Mouse (Mus musculus): ENCODE results near the gene Micu2. TPM values are rescaled to one million over a fixed set of nuclear protein-coding genes. Genes with fewer than 3 reads are reported as not detected.
"Not testable (repeated sequence)": the region's sequence is repeated elsewhere in the genome, so short reads cannot be mapped to it uniquely, and the experiment has no call there.

The Micu2 gene
- polyA plus RNA-seq, 1 experiment from 2014 or later = 92.1 TPM

DNA sequence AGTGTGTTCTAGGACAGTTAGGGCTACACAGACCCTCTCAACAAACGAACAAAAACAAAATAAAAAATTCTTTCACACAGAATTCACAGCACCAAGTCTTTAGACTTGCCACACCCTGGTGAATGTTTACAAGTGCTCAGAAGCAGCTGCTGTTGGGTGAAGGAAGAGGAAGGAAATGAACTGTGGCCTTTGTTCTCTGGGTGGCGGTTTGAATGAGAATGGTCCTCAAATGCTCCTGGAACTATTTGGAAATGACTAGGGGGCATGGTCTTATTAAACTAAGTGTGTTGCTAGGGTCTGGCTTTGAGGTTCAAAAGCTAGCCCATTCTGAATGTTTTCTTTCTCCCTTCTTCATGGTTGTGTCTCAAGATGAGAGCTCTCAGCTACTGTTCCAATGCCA lies 90.6 kb downstream of the Micu2 start:
- H3K27me3 ChIP-seq (ENCODE audit: insufficient read depth, low read length) = no peaks in the 10 kb centered on the region

DNA sequence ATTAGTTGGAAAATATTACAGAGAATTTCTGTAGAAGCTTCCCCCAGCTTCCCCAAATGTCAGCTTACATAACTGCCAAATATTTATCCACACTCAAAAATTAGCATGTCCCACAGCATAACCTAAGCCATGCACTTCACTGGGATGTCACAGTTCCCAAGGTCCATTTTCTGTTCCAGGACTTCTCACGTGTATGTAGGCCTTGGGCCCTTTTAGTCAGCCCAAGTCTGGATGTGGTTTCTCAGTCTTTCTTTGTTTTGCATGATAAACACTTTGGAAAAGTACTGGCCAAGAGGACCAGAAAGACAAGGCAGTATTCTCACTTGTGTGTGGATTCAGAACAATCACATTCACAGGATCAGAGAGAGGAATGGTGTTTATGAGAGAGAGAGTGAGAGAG lies 97.1 kb downstream of the Micu2 start:
- Histone ChIP-seq H3K4me2 (replicated peaks; ENCODE audit: low read depth, low read length) (no peak overlapping the region), H3K27ac (ENCODE audit: low read length) (no peak overlapping the region), H3K9ac (replicated peaks; ENCODE audit: low read length) (no peak overlapping the region), H3K4me3 (ENCODE audit: low read length) (no peak overlapping the region), H3K9me3 (ENCODE audit: low read length) (no peaks in the 10 kb centered on the region), H3K36me3 (ENCODE audit: insufficient read depth, low read length) (no peaks in the 10 kb centered on the region), H3K4me1 (ENCODE audit: insufficient read depth, low read length) (no peaks in the 10 kb centered on the region), H3K27me3 (ENCODE audit: insufficient read depth, low read length) (no peaks in the 10 kb centered on the region)
- no peak for ATAC-seq (ENCODE audit: low FRiP score, low TSS enrichment)
- 69% methylated on average over 1 of the region's 1 CpGs for WGBS

More for the DNA sequence above, 90.6 kb downstream of the Micu2 start:
- Histone ChIP-seq H3K9ac (replicated peaks; ENCODE audit: low read length) (no peak overlapping the region), H3K27ac (ENCODE audit: low read length) (no peak overlapping the region), H3K9me3 (ENCODE audit: low read length) (no peaks in the 10 kb centered on the region), H3K4me2 (replicated peaks; ENCODE audit: low read depth, low read length) (no peak overlapping the region), H3K4me3 (ENCODE audit: low read length) (no peak overlapping the region), H3K36me3 (ENCODE audit: insufficient read depth, low read length) (no peaks in the 10 kb centered on the region), H3K4me1 (ENCODE audit: insufficient read depth, low read length) (no peaks in the 10 kb centered on the region)
- 58% methylated on average over 2 of the region's 2 CpGs for WGBS
- ATAC-seq (ENCODE audit: low FRiP score, low TSS enrichment) = no peak

DNA sequence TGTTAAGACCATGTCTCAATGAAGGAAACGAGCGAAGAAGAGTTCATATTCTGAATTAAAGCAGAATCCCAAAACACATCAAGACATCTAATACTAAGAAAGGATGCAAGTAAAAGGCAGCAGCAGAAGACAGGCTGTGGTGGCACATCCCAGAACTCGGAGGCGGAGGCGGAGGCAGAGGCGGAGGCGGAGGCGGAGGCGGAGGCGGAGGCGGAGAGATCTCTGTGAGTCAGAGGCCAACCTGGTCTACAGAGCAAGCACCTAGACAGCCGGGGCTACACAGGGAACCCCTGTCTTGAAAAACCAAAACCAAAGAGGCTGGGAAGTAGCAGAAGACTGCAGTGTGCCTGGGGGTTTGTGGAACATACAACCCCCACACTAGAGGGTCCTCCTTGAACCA lies 102.2 kb downstream of the Micu2 start:
- Histone ChIP-seq H3K27ac (ENCODE audit: low read length) (no peak overlapping the region), H3K4me2 (replicated peaks; ENCODE audit: low read depth, low read length) (no peak overlapping the region), H3K4me3 (ENCODE audit: low read length) (no peak overlapping the region)

DNA sequence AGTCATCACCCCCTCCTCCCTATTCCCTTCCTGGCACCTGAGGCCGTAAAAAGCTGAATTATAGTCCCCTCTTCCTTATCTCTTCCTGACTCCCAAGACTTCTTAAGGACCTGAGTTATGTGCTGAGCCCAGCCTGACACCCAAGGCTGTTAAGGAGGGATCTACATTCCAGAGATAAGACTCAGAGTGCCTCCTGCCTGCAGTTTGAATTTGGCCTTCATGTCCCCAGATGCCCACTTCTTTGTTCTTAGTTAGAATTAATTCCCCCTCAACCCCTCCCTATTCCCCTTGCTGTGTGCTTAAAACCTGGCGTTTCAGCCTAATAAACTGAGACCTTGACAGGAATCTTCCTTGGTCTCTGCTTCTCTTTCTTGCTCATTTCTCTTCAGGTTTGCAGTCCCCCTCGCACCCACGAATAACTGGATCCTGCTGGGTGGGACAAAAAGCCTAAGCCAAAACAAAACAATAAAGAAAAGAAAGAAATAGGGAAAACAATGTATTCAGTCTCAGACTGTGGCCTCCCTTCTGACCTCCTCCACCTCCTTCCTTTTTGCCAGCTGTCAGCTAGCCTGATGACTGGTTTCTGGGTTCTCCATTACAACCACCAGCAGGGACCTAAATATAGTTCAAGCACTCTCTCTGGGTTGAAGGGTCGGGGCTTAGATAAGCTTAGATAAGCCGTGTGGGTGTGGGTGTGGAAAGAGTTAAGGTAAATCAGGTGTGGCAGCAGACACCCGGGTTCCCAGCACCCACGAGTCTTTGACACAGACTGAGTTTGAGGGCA lies 102.8 kb downstream of the Micu2 start:
- not testable (repeated sequence) for H3K27me3 ChIP-seq (ENCODE audit: insufficient read depth, low read length); ATAC-seq (ENCODE audit: low FRiP score, low TSS enrichment); H3K4me3 ChIP-seq (ENCODE audit: low read length); H3K9ac ChIP-seq (replicated peaks; ENCODE audit: low read length); H3K36me3 ChIP-seq (ENCODE audit: insufficient read depth, low read length); H3K4me1 ChIP-seq (ENCODE audit: insufficient read depth, low read length); H3K27ac ChIP-seq (ENCODE audit: low read length); H3K4me2 ChIP-seq (replicated peaks; ENCODE audit: low read depth, low read length); H3K9me3 ChIP-seq (ENCODE audit: low read length)
- 71% methylated on average over 8 of the region's 8 CpGs for WGBS

More for the DNA sequence above, 102.2 kb downstream of the Micu2 start:
- Histone ChIP-seq H3K4me1 (ENCODE audit: insufficient read depth, low read length) (no peaks in the 10 kb centered on the region), H3K36me3 (ENCODE audit: insufficient read depth, low read length) (no peaks in the 10 kb centered on the region), H3K9ac (replicated peaks; ENCODE audit: low read length) (no peak overlapping the region), H3K27me3 (ENCODE audit: insufficient read depth, low read length) (no peaks in the 10 kb centered on the region), H3K9me3 (ENCODE audit: low read length) (no peaks in the 10 kb centered on the region)
- no peak for ATAC-seq (ENCODE audit: low FRiP score, low TSS enrichment)
- 96% methylated on average over 12 of the region's 12 CpGs for WGBS

DNA sequence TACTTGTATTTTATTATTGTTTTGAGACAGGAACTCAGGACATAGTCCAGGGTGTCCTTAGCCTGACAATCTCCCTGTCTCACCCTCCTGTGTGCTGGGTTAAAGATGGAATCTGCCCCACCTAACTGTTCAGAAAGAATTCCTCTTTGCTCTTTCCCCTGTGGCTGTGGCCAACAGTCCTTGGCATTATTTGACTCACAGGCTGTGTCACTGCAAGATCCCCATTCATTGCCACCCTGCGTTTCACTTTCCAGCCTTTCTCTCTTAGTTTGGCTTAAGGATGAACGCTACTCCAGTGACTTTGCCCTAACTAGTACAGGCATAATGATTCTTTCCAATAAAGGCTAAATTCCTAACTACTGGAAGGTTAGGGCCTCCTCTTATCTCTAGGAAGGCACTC lies 104.7 kb downstream of the Micu2 start:
- H3K4me1 ChIP-seq (ENCODE audit: insufficient read depth, low read length) = no peaks in the 10 kb centered on the region
- no peaks in the 10 kb centered on the region for H3K9me3 ChIP-seq (ENCODE audit: low read length)
- no peak for ATAC-seq (ENCODE audit: low FRiP score, low TSS enrichment)

DNA sequence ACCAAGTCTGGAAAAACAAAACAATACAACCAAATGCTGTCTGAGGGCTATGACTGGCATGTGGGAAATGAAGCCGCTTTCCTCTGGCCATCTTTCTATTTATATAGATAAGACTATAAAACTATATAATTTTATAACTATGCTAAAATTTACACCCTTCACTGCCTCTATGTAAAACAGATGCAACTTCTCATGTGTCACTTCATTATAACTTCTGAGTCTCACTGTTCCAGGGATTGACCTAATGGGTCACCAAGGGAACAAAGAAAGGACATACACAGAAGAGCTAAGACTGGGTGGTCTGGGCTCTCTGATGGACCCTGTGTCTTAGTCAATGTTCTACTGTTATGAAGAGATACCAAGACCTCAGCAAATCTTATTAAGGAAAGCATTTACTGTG lies 106.1 kb downstream of the Micu2 start:
- Histone ChIP-seq H3K9ac (replicated peaks; ENCODE audit: low read length) (no peak overlapping the region), H3K4me1 (ENCODE audit: insufficient read depth, low read length) (peaks cover 9% of the 10 kb centered on the region), H3K27ac (ENCODE audit: low read length) (peak overlapping the region; percentile 56), H3K36me3 (ENCODE audit: insufficient read depth, low read length) (no peaks in the 10 kb centered on the region), H3K9me3 (ENCODE audit: low read length) (no peaks in the 10 kb centered on the region), H3K27me3 (ENCODE audit: insufficient read depth, low read length) (no peaks in the 10 kb centered on the region), H3K4me3 (ENCODE audit: low read length) (no peak overlapping the region), H3K4me2 (replicated peaks; ENCODE audit: low read depth, low read length) (no peak overlapping the region)
- no peak for ATAC-seq (ENCODE audit: low FRiP score, low TSS enrichment)
- 95% methylated on average over 1 of the region's 1 CpGs for WGBS

More for the DNA sequence above, 104.7 kb downstream of the Micu2 start:
- Histone ChIP-seq H3K9ac (replicated peaks; ENCODE audit: low read length) (no peak overlapping the region), H3K4me3 (ENCODE audit: low read length) (no peak overlapping the region), H3K27ac (ENCODE audit: low read length) (no peak overlapping the region), H3K36me3 (ENCODE audit: insufficient read depth, low read length) (no peaks in the 10 kb centered on the region), H3K4me2 (replicated peaks; ENCODE audit: low read depth, low read length) (no peak overlapping the region), H3K27me3 (ENCODE audit: insufficient read depth, low read length) (no peaks in the 10 kb centered on the region)
- 89% methylated on average over 2 of the region's 2 CpGs for WGBS

DNA sequence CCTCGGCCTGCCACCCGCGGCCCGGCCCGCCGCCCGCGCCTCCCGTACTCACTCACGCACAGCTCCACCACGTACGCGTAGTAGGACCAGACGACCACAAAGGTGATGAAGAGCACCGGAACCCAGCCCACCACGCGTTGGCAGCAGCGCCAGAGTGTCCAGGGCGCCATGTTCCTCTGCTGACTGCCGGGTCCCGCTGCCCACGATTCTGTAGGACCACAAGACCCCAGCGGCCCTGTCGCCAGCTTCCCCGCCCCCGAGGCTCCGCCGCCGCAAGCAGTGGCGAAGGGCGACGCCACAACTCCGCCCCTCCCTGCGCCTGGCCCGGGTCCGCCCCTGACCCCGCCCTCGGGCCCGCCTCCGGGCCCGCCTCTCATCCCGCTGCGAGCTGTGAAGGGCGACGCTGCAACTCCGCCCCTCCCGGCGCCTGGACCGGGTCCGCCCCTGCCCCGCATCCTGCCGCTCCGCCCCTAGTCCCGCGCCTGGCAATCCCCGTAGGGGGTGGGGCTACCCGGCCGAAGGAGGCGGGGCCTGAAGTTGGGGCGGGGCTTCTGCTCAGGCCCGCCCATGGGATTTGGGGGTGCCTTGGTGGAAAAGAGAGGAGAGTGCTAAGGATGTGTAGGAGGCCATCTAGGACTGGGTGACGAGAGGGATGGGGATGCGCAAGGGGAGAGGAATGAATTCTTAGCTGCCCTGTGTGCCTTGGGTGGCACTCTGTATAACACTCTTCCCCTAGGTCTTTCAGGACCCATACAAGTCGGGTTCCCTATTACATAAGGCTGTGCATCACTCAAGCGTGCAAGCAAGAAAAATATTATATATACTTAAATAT lies 108.8 kb downstream of the Micu2 start, which contains the start of gene Zdhhc20:
Zdhhc20 (minus strand) TSS at position 266 of the 832 bp plus-strand sequence.
- peaks cover 11% of the 10 kb centered on the region for H3K4me1 ChIP-seq (ENCODE audit: insufficient read depth, low read length)
- H3K27ac ChIP-seq (ENCODE audit: low read length) = peak within 1 kb of the TSS; percentile 88
- WGBS = 4% methylated on average over 46 of the region's 65 CpGs
- peak within 1 kb of the TSS; percentile 97 for H3K9ac ChIP-seq (replicated peaks; ENCODE audit: low read length)
- no peaks in the 10 kb centered on the region for H3K9me3 ChIP-seq (ENCODE audit: low read length)
- peak within 1 kb of the TSS; percentile 67 for H3K4me2 ChIP-seq (replicated peaks; ENCODE audit: low read depth, low read length)
- H3K36me3 ChIP-seq (ENCODE audit: insufficient read depth, low read length) = no peaks in the 10 kb centered on the region
- H3K4me3 ChIP-seq (ENCODE audit: low read length) = peak within 1 kb of the TSS; percentile 91
- ATAC-seq (ENCODE audit: low FRiP score, low TSS enrichment) = peak; percentile 97
- no peaks in the 10 kb centered on the region for H3K27me3 ChIP-seq (ENCODE audit: insufficient read depth, low read length)

DNA sequence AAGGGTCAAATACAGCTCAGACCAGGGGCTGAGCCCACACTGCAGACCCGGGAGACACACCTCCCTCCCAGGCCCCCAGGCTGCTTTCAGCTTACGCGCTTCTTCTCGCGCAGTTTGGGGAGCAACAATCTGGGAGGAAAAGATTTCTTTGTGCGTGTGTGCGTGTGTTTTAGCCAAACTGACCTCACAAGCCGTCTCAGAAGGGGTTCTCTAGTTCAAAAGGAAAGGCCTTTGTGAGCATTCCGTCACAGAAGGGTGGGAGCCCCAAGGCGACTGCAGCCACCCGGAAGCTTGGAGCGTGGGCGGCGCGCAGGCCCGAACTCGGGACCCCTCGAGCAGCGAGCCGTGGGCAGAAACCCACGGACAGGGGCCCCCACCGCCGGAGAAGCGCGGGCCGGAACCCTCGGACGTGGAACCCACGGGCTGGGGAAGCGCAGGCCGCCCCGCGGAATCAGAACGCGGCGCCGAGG lies 109.5 kb downstream of the Micu2 start:
- ATAC-seq (ENCODE audit: low FRiP score, low TSS enrichment) = peak; percentile 41

DNA sequence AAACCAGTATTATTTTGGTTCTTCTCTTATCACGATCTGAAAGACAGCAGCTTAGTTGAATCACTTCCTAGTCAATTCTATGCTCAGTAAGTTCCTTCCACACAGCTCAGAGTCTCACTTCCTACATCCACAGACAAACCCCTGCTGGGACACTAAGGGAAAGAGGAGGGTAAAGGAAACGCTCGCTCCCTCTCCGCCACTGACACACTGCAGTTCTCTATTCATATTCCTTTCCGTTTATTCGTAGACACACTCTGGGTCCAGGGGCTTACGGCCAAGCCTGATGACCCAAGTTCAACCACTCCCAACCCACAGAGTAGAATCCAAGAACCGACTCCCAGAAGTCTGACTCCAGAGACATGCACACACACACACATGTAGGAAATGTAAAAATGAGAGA lies 111.9 kb downstream of the Micu2 start:
- Histone ChIP-seq H3K4me3 (ENCODE audit: low read length) (no peak overlapping the region), H3K27ac (ENCODE audit: low read length) (peak overlapping the region; percentile 34; the same call in 1 of the 2 replicates), H3K4me2 (replicated peaks; ENCODE audit: low read depth, low read length) (no peak overlapping the region), H3K9me3 (ENCODE audit: low read length) (no peaks in the 10 kb centered on the region), H3K4me1 (ENCODE audit: insufficient read depth, low read length) (peaks cover 31% of the 10 kb centered on the region), H3K27me3 (ENCODE audit: insufficient read depth, low read length) (no peaks in the 10 kb centered on the region), H3K9ac (replicated peaks; ENCODE audit: low read length) (no peak overlapping the region), H3K36me3 (ENCODE audit: insufficient read depth, low read length) (no peaks in the 10 kb centered on the region)
- WGBS = 67% methylated on average over 8 of the region's 8 CpGs
- no peak for ATAC-seq (ENCODE audit: low FRiP score, low TSS enrichment)

More for the DNA sequence above, 109.5 kb downstream of the Micu2 start:
- H3K27ac ChIP-seq (ENCODE audit: low read length) = peak overlapping the region; percentile 88
- H3K9ac ChIP-seq (replicated peaks; ENCODE audit: low read length) = peak overlapping the region; percentile 97
- no peaks in the 10 kb centered on the region for H3K9me3 ChIP-seq (ENCODE audit: low read length)
- H3K4me2 ChIP-seq (replicated peaks; ENCODE audit: low read depth, low read length) = peak overlapping the region; percentile 67
- H3K36me3 ChIP-seq (ENCODE audit: insufficient read depth, low read length) = no peaks in the 10 kb centered on the region
- peak overlapping the region; percentile 91 for H3K4me3 ChIP-seq (ENCODE audit: low read length)
- under 1% methylated on average over 33 of the region's 37 CpGs for WGBS
- peaks cover 11% of the 10 kb centered on the region for H3K4me1 ChIP-seq (ENCODE audit: insufficient read depth, low read length)
- H3K27me3 ChIP-seq (ENCODE audit: insufficient read depth, low read length) = no peaks in the 10 kb centered on the region
